Mouse (Mus musculus) liver, embryonic 12.5 days (tissue): ENCODE data around the gene Mcub. TPM values are rescaled to one million over a fixed set of nuclear protein-coding genes. Genes with fewer than 3 reads are reported as not detected.
A peak's percentile ranks its signal among the peaks of the same experiment; 100 is the strongest.

Experiments used
- ATAC-seq: fragments of 200-750 bp; cut with Nextera tagmentation; 2 replicates; pipeline ENCODE4 v1.8.0; 2017; ENCODE audit warnings: moderate number of reproducible peaks, mild to moderate bottlenecking, moderate library complexity
- H3K27ac ChIP-seq: fragments of 300-500 bp; sonication (generic); 2 replicates; pipeline ENCODE4 v1.5.1; 2016; ENCODE audit warnings: mild to moderate bottlenecking
- H3K27me3 ChIP-seq: fragments of 300-500 bp; sonication (generic); replicated peaks from 2 replicates; pipeline ENCODE4 v1.6.1; 2016; ENCODE audit warnings: mild to moderate bottlenecking, moderate library complexity
- H3K36me3 ChIP-seq: fragments of 300-500 bp; sonication (generic); 2 replicates; pipeline ENCODE4 v1.6.1; 2016; ENCODE audit warnings: mild to moderate bottlenecking, moderate library complexity
- H3K4me1 ChIP-seq: fragments of 300-500 bp; sonication (generic); 2 replicates; pipeline ENCODE4 v1.6.1; 2016
- H3K4me2 ChIP-seq: fragments of 300-500 bp; sonication (generic); 2 replicates; pipeline ENCODE4 v1.6.1; 2016; ENCODE audit warnings: mild to moderate bottlenecking, moderate library complexity
- H3K4me3 ChIP-seq: fragments of 300-500 bp; sonication (generic); 2 replicates; pipeline ENCODE4 v1.5.1; 2016; ENCODE audit warnings: mild to moderate bottlenecking, moderate library complexity
- H3K9ac ChIP-seq: fragments of 300-500 bp; sonication (generic); 2 replicates; pipeline ENCODE4 v1.6.1; 2016; ENCODE audit warnings: mild to moderate bottlenecking, moderate library complexity
- H3K9me3 ChIP-seq: fragments of 300-500 bp; sonication (generic); replicated peaks from 2 replicates; pipeline ENCODE4 v1.6.1; 2016; ENCODE audit warnings: mild to moderate bottlenecking, moderate library complexity
- WGBS: fragments of 180-500 bp; shearing (Covaris S2); methylation state at CpG from one replicate; pipeline ENCODE4 v1.1.7; 2016; ENCODE audit not compliant: insufficient replicate concordance; 5-methylcytosine and 5-hydroxymethylcytosine counted together
- polyA plus RNA-seq: library from polyadenylated mRNA; unstranded; fragments of >200 nt; fragmentation: Nextera tagmentation; extraction: Ambion mirVana; gene quantifications from 2 replicates; pipeline ENCODE4 v1.2.1, GENCODE M21; 2016

Mcub gene
- polyA plus RNA-seq: 6.5 and 6.6 TPM in 2 replicates

- Histone ChIP-seq H3K9ac (peak within 1 kb of the TSS; percentile 66), H3K4me1 (peaks cover 18% of the 10 kb centered on the region), H3K27ac (peak within 1 kb of the TSS; percentile 45), H3K27me3 (peaks cover 50% of the 10 kb centered on the region), H3K4me2 (peak within 1 kb of the TSS; percentile 95), H3K4me3 (peak within 1 kb of the TSS; percentile 66), H3K36me3 (no peaks in the 10 kb centered on the region), H3K9me3 (no peaks in the 10 kb centered on the region)
- under 1% methylated on average over 63 of the region's 63 CpGs for WGBS
- ATAC-seq: peak; percentile 87
These were observed at the start of gene Mcub for GRCm38 (mm10) chr3:129969432-129970395. Gene Mcub, minus strand, starts transcription at chr3:129970206.

DNA sequence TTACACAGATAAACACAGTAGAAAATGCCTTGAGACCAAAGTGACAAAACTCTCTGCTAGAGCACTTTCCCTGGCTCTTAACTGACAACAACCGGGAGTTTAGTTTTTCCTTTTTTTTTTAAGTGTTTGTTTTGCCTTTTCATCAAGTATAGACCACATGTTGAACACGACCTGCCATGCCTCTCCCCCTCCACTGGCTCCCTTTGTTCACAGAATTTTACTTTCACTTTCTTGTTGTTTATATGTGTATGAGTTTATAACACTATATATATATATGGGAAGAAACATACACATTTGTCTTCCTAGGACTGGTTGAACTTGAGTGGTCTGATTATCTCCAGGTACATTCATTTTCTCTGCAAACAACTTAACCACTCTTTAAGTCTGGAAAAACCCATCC, 42.9 kb upstream of the Mcub start:
- 76% methylated on average over 2 of the region's 2 CpGs for WGBS
- Histone ChIP-seq H3K9ac (no peak overlapping the region), H3K9me3 (no peaks in the 10 kb centered on the region), H3K36me3 (peaks cover 41% of the 10 kb centered on the region), H3K4me1 (no peaks in the 10 kb centered on the region), H3K4me3 (no peak overlapping the region), H3K27ac (no peak overlapping the region), H3K4me2 (no peak overlapping the region), H3K27me3 (no peaks in the 10 kb centered on the region)
- no peak for ATAC-seq

GRCm38 (mm10) chr3:130011236-130011635, 41.2 kb upstream of the Mcub start:
- H3K4me3 ChIP-seq: no peak overlapping the region
- H3K27me3 ChIP-seq: no peaks in the 10 kb centered on the region
- no peaks in the 10 kb centered on the region for H3K4me1 ChIP-seq
- ATAC-seq: no peak
- H3K27ac ChIP-seq: no peak overlapping the region
- H3K9me3 ChIP-seq: no peaks in the 10 kb centered on the region
- 77% methylated on average over 1 of the region's 1 CpGs for WGBS
- H3K9ac ChIP-seq: no peak overlapping the region
- H3K36me3 ChIP-seq: peaks cover 51% of the 10 kb centered on the region
- no peak overlapping the region for H3K4me2 ChIP-seq

DNA sequence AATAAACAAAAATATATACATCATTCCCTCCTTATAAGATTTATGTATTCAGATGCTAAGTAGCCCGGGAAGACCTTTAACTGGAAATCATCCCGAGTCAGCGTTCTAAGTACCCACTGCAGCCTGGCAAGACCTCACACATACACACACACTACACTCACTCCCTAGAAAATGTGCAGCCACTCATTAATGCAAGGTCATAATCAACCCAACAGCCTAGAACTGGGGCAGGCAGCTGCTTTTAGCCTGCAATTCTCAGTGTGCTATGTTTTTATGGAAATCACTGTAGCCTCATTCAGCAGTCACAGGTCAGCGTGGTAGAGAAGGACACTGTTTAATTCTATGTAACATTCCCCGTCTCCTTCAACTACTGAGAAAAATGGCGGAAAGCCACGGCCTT, 36.1 kb upstream of the Mcub start:
- ATAC-seq: no peak
- Histone ChIP-seq H3K36me3 (peaks cover 80% of the 10 kb centered on the region), H3K4me2 (no peak overlapping the region), H3K27me3 (no peaks in the 10 kb centered on the region), H3K9me3 (no peaks in the 10 kb centered on the region), H3K4me3 (no peak overlapping the region), H3K4me1 (no peaks in the 10 kb centered on the region), H3K27ac (no peak overlapping the region), H3K9ac (no peak overlapping the region)
- 91% methylated on average over 7 of the region's 7 CpGs for WGBS

DNA sequence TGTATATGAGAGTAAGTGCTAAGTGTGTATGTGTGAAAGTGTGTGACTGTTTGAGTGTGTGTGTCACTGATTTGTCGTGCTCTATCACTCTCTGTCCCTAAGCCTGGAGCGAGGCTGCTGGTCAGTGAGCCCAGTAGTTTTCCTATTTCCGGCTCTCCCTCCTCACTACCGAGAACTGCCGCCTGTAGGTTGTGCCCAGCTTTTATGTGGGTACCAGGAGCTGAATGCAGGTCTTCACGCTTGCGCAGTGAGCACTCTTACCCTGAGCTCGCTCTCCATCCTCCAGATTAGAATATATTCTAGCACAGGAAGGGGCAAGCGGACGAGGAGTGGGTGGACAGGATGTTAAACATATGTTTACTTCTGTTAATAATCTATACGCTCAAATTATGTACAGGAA, 30.9 kb upstream of the Mcub start:
- Histone ChIP-seq H3K27me3 (no peaks in the 10 kb centered on the region), H3K27ac (no peak overlapping the region), H3K9me3 (no peaks in the 10 kb centered on the region), H3K4me2 (no peak overlapping the region), H3K36me3 (peaks cover 94% of the 10 kb centered on the region), H3K9ac (no peak overlapping the region), H3K4me3 (no peak overlapping the region), H3K4me1 (no peaks in the 10 kb centered on the region)
- 86% methylated on average over 11 of the region's 11 CpGs for WGBS
- no peak for ATAC-seq

- Histone ChIP-seq H3K27me3 (no peaks in the 10 kb centered on the region), H3K9me3 (no peaks in the 10 kb centered on the region), H3K27ac (no peak overlapping the region), H3K4me2 (no peak overlapping the region), H3K36me3 (peaks cover 93% of the 10 kb centered on the region), H3K4me1 (no peaks in the 10 kb centered on the region), H3K9ac (no peak overlapping the region), H3K4me3 (no peak overlapping the region)
- WGBS: 92% methylated on average over 6 of the region's 6 CpGs
- ATAC-seq: no peak
These were observed 28.5 kb upstream of the Mcub start for GRCm38 (mm10) chr3:129998526-129998925.

DNA sequence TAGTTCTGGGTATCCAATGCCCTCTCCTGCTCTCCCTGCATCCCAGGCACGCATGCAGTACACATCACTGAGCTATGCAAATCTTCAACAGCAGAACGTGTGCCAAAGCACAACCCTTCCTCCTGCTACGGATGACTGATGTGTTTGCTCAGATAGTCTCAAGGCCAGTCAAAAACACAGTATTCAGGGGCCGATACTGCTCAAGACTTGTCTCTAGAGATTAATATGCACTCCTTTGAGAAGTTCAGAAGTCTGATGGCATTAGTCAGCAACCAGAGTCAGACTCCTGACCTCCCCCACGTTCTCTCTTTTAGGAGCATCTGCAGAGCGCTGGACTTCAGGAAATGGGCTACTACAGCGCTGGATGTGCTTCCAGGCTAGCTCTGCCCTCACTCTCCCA, 28.0 kb upstream of the Mcub start:
- no peak overlapping the region for H3K4me2 ChIP-seq
- no peaks in the 10 kb centered on the region for H3K4me1 ChIP-seq
- 79% methylated on average over 7 of the region's 7 CpGs for WGBS
- no peaks in the 10 kb centered on the region for H3K27me3 ChIP-seq
- H3K4me3 ChIP-seq: no peak overlapping the region
- H3K9me3 ChIP-seq: no peaks in the 10 kb centered on the region
- ATAC-seq: no peak
- H3K27ac ChIP-seq: no peak overlapping the region
- H3K36me3 ChIP-seq: peaks cover 95% of the 10 kb centered on the region
- no peak overlapping the region for H3K9ac ChIP-seq

- no peak overlapping the region for H3K4me2 ChIP-seq
- no peak overlapping the region for H3K27ac ChIP-seq
- WGBS: 70% methylated on average over 3 of the region's 3 CpGs
- H3K9ac ChIP-seq: no peak overlapping the region
- no peak overlapping the region for H3K4me3 ChIP-seq
- no peaks in the 10 kb centered on the region for H3K27me3 ChIP-seq
- no peak for ATAC-seq
- peaks cover 95% of the 10 kb centered on the region for H3K36me3 ChIP-seq
- H3K4me1 ChIP-seq: no peaks in the 10 kb centered on the region
- H3K9me3 ChIP-seq: no peaks in the 10 kb centered on the region
These were observed 27.3 kb upstream of the Mcub start for GRCm38 (mm10) chr3:129997324-129997723.

DNA sequence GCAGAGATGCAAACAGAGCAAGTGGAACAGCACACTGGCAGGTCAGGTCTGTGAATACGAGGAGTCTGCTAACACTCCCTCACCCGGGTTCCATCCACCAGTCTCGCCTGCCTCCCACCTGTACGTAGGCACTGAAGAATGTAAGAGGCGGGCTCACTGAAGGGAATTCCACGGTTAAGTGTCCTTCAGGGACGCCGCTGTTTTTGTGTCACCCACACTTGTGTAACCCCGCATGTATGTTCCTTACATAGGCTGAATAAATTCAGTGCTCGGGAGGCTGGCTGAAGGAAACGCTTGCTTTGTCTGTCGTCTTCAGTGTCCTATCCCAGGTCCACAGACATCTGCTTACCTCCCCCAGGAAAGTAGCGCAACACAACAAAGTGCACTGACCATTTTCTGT, 17.3 kb upstream of the Mcub start:
- Histone ChIP-seq H3K9ac (no peak overlapping the region), H3K4me3 (no peak overlapping the region), H3K27me3 (no peaks in the 10 kb centered on the region), H3K9me3 (no peaks in the 10 kb centered on the region), H3K4me1 (no peaks in the 10 kb centered on the region), H3K36me3 (peaks cover 88% of the 10 kb centered on the region), H3K4me2 (no peak overlapping the region), H3K27ac (no peak overlapping the region)
- ATAC-seq: no peak
- 82% methylated on average over 13 of the region's 13 CpGs for WGBS

DNA sequence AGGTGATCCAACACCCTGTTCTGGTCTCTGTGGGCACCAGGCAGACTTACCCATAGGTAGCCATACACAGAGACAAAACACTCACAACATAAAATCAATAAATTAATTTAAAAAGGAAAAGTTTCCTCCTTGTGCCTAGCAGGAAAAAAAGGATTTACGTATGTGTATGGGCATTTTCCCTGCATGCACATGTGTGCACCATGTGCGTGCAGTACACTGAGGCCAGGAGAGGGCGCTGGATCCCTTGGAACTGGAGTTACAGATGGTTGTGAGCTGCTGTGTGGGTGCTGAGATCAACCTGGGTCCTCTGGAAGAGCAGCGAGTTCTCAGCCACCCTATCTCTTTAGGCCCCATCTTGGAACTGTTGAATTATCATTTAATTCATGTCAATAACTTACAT, 15.3 kb upstream of the Mcub start:
- Histone ChIP-seq H3K9me3 (no peaks in the 10 kb centered on the region), H3K4me3 (no peak overlapping the region), H3K27ac (no peak overlapping the region), H3K9ac (no peak overlapping the region), H3K4me2 (no peak overlapping the region), H3K36me3 (peaks cover 80% of the 10 kb centered on the region), H3K27me3 (no peaks in the 10 kb centered on the region), H3K4me1 (no peaks in the 10 kb centered on the region)
- no peak; the same call in 1 of the 2 replicates for ATAC-seq
- WGBS: 78% methylated on average over 4 of the region's 4 CpGs

GRCm38 (mm10) chr3:129984797-129985196, 14.8 kb upstream of the Mcub start:
- no peaks in the 10 kb centered on the region for H3K27me3 ChIP-seq
- H3K4me1 ChIP-seq: no peaks in the 10 kb centered on the region; the same call in 1 of the 2 replicates
- no peak overlapping the region for H3K9ac ChIP-seq
- no peak for ATAC-seq
- WGBS: 85% methylated on average over 5 of the region's 5 CpGs
- peaks cover 75% of the 10 kb centered on the region for H3K36me3 ChIP-seq
- H3K4me2 ChIP-seq: no peak overlapping the region
- H3K9me3 ChIP-seq: no peaks in the 10 kb centered on the region
- H3K4me3 ChIP-seq: no peak overlapping the region
- H3K27ac ChIP-seq: no peak overlapping the region

DNA sequence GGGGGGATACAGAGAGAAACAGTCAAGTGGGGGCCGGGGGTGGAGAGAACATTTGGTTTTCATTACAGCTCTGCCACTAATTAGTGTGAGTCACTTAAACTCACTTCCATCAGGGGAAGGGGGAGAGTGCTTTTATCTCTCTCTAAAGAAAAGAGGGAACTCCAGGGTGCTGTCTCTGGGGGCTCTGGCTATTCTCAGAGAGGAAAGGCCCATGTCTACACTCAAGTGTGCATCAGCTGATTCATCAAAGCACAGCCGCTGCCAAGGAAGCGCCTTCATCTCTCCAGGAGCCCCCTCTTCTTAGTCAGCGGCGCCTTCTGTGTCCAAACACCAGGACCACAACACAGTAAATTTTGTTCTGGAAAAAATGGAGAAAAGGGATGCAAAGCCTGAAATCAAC, 12.3 kb upstream of the Mcub start:
- no peak for ATAC-seq
- H3K4me1 ChIP-seq: no peaks in the 10 kb centered on the region; the same call in 1 of the 2 replicates
- 81% methylated on average over 5 of the region's 5 CpGs for WGBS
- H3K36me3 ChIP-seq: peaks cover 49% of the 10 kb centered on the region
- H3K4me3 ChIP-seq: no peak overlapping the region
- no peaks in the 10 kb centered on the region for H3K27me3 ChIP-seq
- no peak overlapping the region for H3K27ac ChIP-seq
- no peak overlapping the region for H3K4me2 ChIP-seq
- no peak overlapping the region for H3K9ac ChIP-seq
- H3K9me3 ChIP-seq: no peaks in the 10 kb centered on the region
